Mouse (Mus musculus) CH12.LX (cell line): ENCODE measurements around the gene Iqsec3. TPM values are rescaled to one million over a fixed set of nuclear protein-coding genes. Genes with fewer than 3 reads are reported as not detected.

Experiments used
- DNase-seq: peaks from one replicate; pipeline ENCODE4 v3.0.0-alpha.2; 2013; ENCODE audit errors: extremely low read depth
- H3K27ac ChIP-seq: 2 replicates; pipeline ENCODE4 v1.5.1; 2012; ENCODE audit warnings: low read depth, mild to moderate bottlenecking, control low read depth, moderate library complexity; ENCODE audit not compliant: insufficient read depth
- H3K27me3 ChIP-seq: replicated peaks from 2 replicates; pipeline ENCODE3; 2012; ENCODE audit warnings: inconsistent platforms
- H3K36me3 ChIP-seq, 2 experiments: replicated peaks in 1 of 2; 2 replicates each; pipeline versions ENCODE3 to v1.6.1; 2012; ENCODE audit warnings: inconsistent platforms in 1 of 2, low read length in 1 of 2, mild to moderate bottlenecking in 1 of 2, mixed read lengths in 1 of 2, moderate library complexity in 1 of 2; ENCODE audit not compliant: control insufficient read depth in 1 of 2, insufficient read depth in 1 of 2
- H3K4me1 ChIP-seq, 2 experiments: 2 replicates each; pipeline ENCODE4 v1.6.1; 2012; ENCODE audit warnings: inconsistent platforms in 1 of 2, moderate library complexity in 1 of 2; ENCODE audit not compliant: insufficient read depth in 2 of 2, control insufficient read depth in 1 of 2
- H3K4me2 ChIP-seq: 2 replicates; pipeline ENCODE4 v1.6.1; 2012; ENCODE audit warnings: low read depth, mild to moderate bottlenecking, control low read depth; ENCODE audit not compliant: poor library complexity, insufficient read depth, severe bottlenecking
- H3K4me3 ChIP-seq, 3 experiments: fragments of 150-350 bp in 1 of 3; sonication (generic) in 1 of 3; replicated peaks in 1 of 3; 2 replicates each; pipeline versions ENCODE3 to v1.5.1; 2011 to 2012; ENCODE audit warnings: low read depth in 2 of 3, low read length in 2 of 3, mild to moderate bottlenecking in 2 of 3, moderate library complexity in 2 of 3, control low read depth in 1 of 3, improper control_type of control experiment in 1 of 3, inconsistent platforms in 1 of 3, mixed read lengths in 1 of 3; ENCODE audit not compliant: poor library complexity in 1 of 3
- H3K79me2 ChIP-seq: replicated peaks from 2 replicates; pipeline ENCODE4 v1.6.1; 2012; ENCODE audit warnings: mild to moderate bottlenecking, moderate library complexity; ENCODE audit not compliant: control insufficient read depth, poor library complexity, insufficient read depth, severe bottlenecking; ENCODE audit errors: extremely low read depth
- H3K9ac ChIP-seq: 2 replicates; pipeline ENCODE4 v1.6.1; 2012; ENCODE audit warnings: low read depth, mild to moderate bottlenecking, control low read depth, moderate library complexity; ENCODE audit not compliant: insufficient read depth
- H3K9me3 ChIP-seq: replicated peaks from 2 replicates; pipeline ENCODE3; 2012; ENCODE audit warnings: low read length, inconsistent platforms, mixed read lengths
- CHD1 ChIP-seq: IDR thresholded peaks from 2 replicates; pipeline ENCODE4 v1.6.1; 2012; ENCODE audit warnings: low read depth, low read length, improper control_type of control experiment, inconsistent platforms
- E2F4 ChIP-seq: IDR thresholded peaks from 2 replicates; pipeline ENCODE4 v1.6.1; 2011; ENCODE audit warnings: low read depth, low read length, improper control_type of control experiment; ENCODE audit not compliant: insufficient replicate concordance
- GABPA ChIP-seq: IDR thresholded peaks from 2 replicates; pipeline ENCODE4 v1.6.1; 2012; ENCODE audit warnings: low read depth, low read length, improper control_type of control experiment, inconsistent platforms; ENCODE audit not compliant: insufficient replicate concordance
- HCFC1 ChIP-seq: IDR thresholded peaks from 2 replicates; pipeline ENCODE4 v1.6.1; 2012; ENCODE audit warnings: low read depth, mild to moderate bottlenecking, inconsistent platforms, low read length, improper control_type of control experiment
- IRF4 ChIP-seq: IDR thresholded peaks from 2 replicates; pipeline ENCODE4 v1.6.1; 2014; ENCODE audit warnings: low read depth, mild to moderate bottlenecking, inconsistent platforms, low read length, improper control_type of control experiment
- JUN ChIP-seq: IDR thresholded peaks from 2 replicates; pipeline ENCODE4 v1.6.1; 2011; ENCODE audit warnings: low read depth, mild to moderate bottlenecking, low read length, improper control_type of control experiment, moderate library complexity; ENCODE audit not compliant: insufficient read depth
- JUND ChIP-seq: conservative IDR thresholded peaks from 2 replicates; pipeline ENCODE4 v1.6.1; 2011; ENCODE audit warnings: low read depth, low read length, improper control_type of control experiment
- KAT2A ChIP-seq: IDR thresholded peaks from 2 replicates; pipeline ENCODE4 v1.6.1; 2012; ENCODE audit warnings: low read length, improper control_type of control experiment, inconsistent platforms; ENCODE audit not compliant: insufficient replicate concordance
- MAX ChIP-seq: IDR thresholded peaks from 2 replicates; pipeline ENCODE4 v1.6.1; 2011; ENCODE audit warnings: low read length, improper control_type of control experiment
- MEF2A ChIP-seq: IDR thresholded peaks from 2 replicates; pipeline ENCODE4 v1.6.1; 2014; ENCODE audit warnings: low read depth, mild to moderate bottlenecking, inconsistent platforms, low read length, improper control_type of control experiment, borderline replicate concordance
- MYC ChIP-seq: IDR thresholded peaks from 2 replicates; pipeline ENCODE4 v1.6.1; 2011; ENCODE audit warnings: low read depth, mild to moderate bottlenecking, improper control_type of control experiment, low read length
- NELFE ChIP-seq: IDR thresholded peaks from 2 replicates; pipeline ENCODE4 v1.6.1; 2011; ENCODE audit warnings: low read depth, low read length, improper control_type of control experiment
- PAX5 ChIP-seq: IDR thresholded peaks from 2 replicates; pipeline ENCODE4 v1.6.1; 2012; ENCODE audit warnings: low read length, inconsistent platforms, mixed read lengths
- POLR2A ChIP-seq: IDR thresholded peaks from 2 replicates; pipeline ENCODE4 v1.6.1; 2011; ENCODE audit warnings: low read depth, mild to moderate bottlenecking, improper control_type of control experiment, low read length
- RAD21 ChIP-seq: IDR thresholded peaks from 2 replicates; pipeline ENCODE4 v1.6.1; 2011; ENCODE audit warnings: low read depth, mild to moderate bottlenecking, low read length, improper control_type of control experiment, moderate library complexity
- RCOR1 ChIP-seq: conservative IDR thresholded peaks from 2 replicates; pipeline ENCODE4 v1.6.1; 2012; ENCODE audit warnings: low read depth, mild to moderate bottlenecking, inconsistent platforms, low read length, improper control_type of control experiment
- SIN3A ChIP-seq: IDR thresholded peaks from 2 replicates; pipeline ENCODE4 v1.6.1; 2012; ENCODE audit warnings: low read length, improper control_type of control experiment, inconsistent platforms
- SMC3 ChIP-seq: IDR thresholded peaks from 2 replicates; pipeline ENCODE4 v1.6.1; 2011; ENCODE audit warnings: low read depth, low read length, improper control_type of control experiment
- TCF12 ChIP-seq: IDR thresholded peaks from 2 replicates; pipeline ENCODE4 v1.6.1; 2014; ENCODE audit warnings: low read depth, mild to moderate bottlenecking, inconsistent platforms, low read length, improper control_type of control experiment
- UBTF ChIP-seq: IDR thresholded peaks from 2 replicates; pipeline ENCODE4 v1.6.1; 2012; ENCODE audit warnings: low read depth, mild to moderate bottlenecking, inconsistent platforms, low read length, improper control_type of control experiment, moderate library complexity
- USF1 ChIP-seq: IDR thresholded peaks from 2 replicates; pipeline ENCODE4 v1.6.1; 2014; ENCODE audit warnings: low read depth, mild to moderate bottlenecking, inconsistent platforms, low read length, improper control_type of control experiment
- ZC3H11A ChIP-seq: IDR thresholded peaks from 2 replicates; pipeline ENCODE4 v1.6.1; 2012; ENCODE audit warnings: low read depth, mild to moderate bottlenecking, inconsistent platforms, low read length, improper control_type of control experiment
- ZKSCAN1 ChIP-seq: IDR thresholded peaks from 2 replicates; pipeline ENCODE4 v1.6.1; 2012; ENCODE audit warnings: low read depth, inconsistent platforms, low read length, improper control_type of control experiment, borderline replicate concordance
- ZMIZ1 ChIP-seq: IDR thresholded peaks from 2 replicates; pipeline ENCODE4 v1.6.1; 2012; ENCODE audit warnings: low read depth, mild to moderate bottlenecking, inconsistent platforms, low read length, improper control_type of control experiment
- dilution Hi-C: fragments of 300-500 bp; cut with MboI; formaldehyde crosslinking; loops from 2 replicates; pipeline ENCODE4 v1.14.3; 2020; ENCODE audit warnings: low sequenced_read_pairs; ENCODE audit not compliant: extremely low pct_unique_long_range_greater_than_20kb, extremely low pct_ligation_motif_present
- in situ Hi-C: fragments of 300-500 bp; cut with MboI; formaldehyde crosslinking; loops from 3 replicates; pipeline ENCODE4 v1.14.3; 2019; ENCODE audit warnings: low sequenced_read_pairs, low pct_ligation_motif_present, low pct_unique_long_range_greater_than_20kb, mixed read lengths
- polyA plus RNA-seq: library from polyadenylated mRNA; unstranded; fragments of >175 nt; gene quantifications from 2 replicates; pipeline ENCODE4 v1.2.1, GENCODE M21; 2012; ENCODE audit warnings: low read depth; ENCODE audit not compliant: insufficient read length
- total RNA-seq, 2 experiments: library from RNA; depleted of rRNA; stranded (reverse); fragments of 300-350 nt in 1 of 2; fragments of >200 nt in 1 of 2; gene quantifications; 2 replicates each; pipeline ENCODE4 v1.2.3; 2012 to 2014

The Iqsec3 gene
- total and polyA plus RNA-seq, 3 experiments = not detected

- TF ChIP-seq SMC3 = no peak
- TF ChIP-seq KAT2A = no peak
- no peak for TF ChIP-seq SIN3A
- TF ChIP-seq HCFC1 = no peak
- TF ChIP-seq JUND = no peak
- TF ChIP-seq NELFE = no peak
- TF ChIP-seq JUN = no peak
- TF ChIP-seq CHD1 = no peak
- TF ChIP-seq ZC3H11A = no peak
- TF ChIP-seq IRF4 = no peak
- TF ChIP-seq MYC = no peak
- TF ChIP-seq ZKSCAN1 = no peak
- no peak for TF ChIP-seq UBTF
- TF ChIP-seq ZMIZ1 = no peak
- TF ChIP-seq E2F4 = no peak
- TF ChIP-seq MAX = no peak
- no peak for TF ChIP-seq USF1
- TF ChIP-seq POLR2A = no peak
- TF ChIP-seq TCF12 = no peak
- no peak for TF ChIP-seq RAD21
- H3K36me3 ChIP-seq = peaks cover 0 to 15% of the 10 kb centered on the region in 2 experiments
- no peak overlapping the region for H3K4me2 ChIP-seq
- no peak for DNase-seq
- no peak overlapping the region for H3K27ac ChIP-seq
- in situ Hi-C loops (no loop called here), dilution Hi-C loops (no loop called here)
- H3K27me3 ChIP-seq = no peaks in the 10 kb centered on the region
- H3K4me1 ChIP-seq = peaks cover 0 to 9% of the 10 kb centered on the region in 2 experiments; a peak in 2 of 4 replicates
- H3K4me3 ChIP-seq = no peak overlapping the region
- H3K79me2 ChIP-seq = no peaks in the 10 kb centered on the region
- H3K9me3 ChIP-seq = no peaks in the 10 kb centered on the region
- no peak overlapping the region for H3K9ac ChIP-seq
These were observed 121.2 kb downstream of the Iqsec3 start for GRCm38 (mm10) chr6:121352276-121352675.

GRCm38 (mm10) chr6:121346428-121346827 is 127.0 kb downstream of the Iqsec3 start:
- Histone ChIP-seq H3K4me1 (peaks cover 19 to 42% of the 10 kb centered on the region in 2 experiments), H3K36me3 (peaks cover 0 to 2% of the 10 kb centered on the region in 2 experiments), H3K27me3 (no peaks in the 10 kb centered on the region), H3K27ac (no peak overlapping the region), H3K9me3 (no peaks in the 10 kb centered on the region), H3K4me2 (no peak overlapping the region), H3K79me2 (no peaks in the 10 kb centered on the region), H3K9ac (no peak overlapping the region), H3K4me3 (no peak overlapping the region)
- in situ Hi-C loops (no loop called here), dilution Hi-C loops (no loop called here)
- TF ChIP-seq ZMIZ1 (no peak), MEF2A (no peak), USF1 (no peak), RCOR1 (no peak), PAX5 (no peak), GABPA (no peak), KAT2A (no peak), MYC (no peak), MAX (no peak)
- no peak for DNase-seq
